17 mouse cellular contexts compared by ENCODE assay signal in the genomic region with DNA sequence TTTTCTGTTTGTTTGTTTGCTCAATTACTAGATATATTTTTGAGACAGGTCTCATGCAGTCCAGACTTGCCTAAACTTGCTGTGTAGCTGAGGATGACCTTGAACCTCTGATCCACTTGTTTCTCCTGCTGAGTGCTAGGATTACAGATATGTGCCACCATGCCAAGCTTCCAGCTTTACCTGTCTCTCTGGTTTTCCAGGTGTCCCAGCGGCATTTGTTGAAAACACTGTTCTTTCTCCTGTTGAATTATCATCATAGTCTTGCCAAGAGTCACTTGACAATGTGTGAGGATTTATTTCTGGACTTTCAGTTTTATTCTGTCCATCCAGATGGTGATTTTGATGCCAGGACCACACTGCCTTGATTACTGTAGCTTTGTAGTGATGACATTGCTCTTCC.
"Had no signal": no experiment of that assay in that cellular context is flagged by ENCODE, and none has a peak within 500 bp of the region (broad histone marks: within the 10 kb centered on the region; RNA-seq: fewer than 3 reads in every experiment).

No protein-coding gene starts in this region.

- DNase-seq: cerebellum, adult 8-10 months; cerebellum, adult 9-10 months; cerebellum, adult 9-11 months; cerebellum, postnatal 10 days; cerebellum, postnatal 14 days; cerebellum, postnatal 25 days; cerebellum, postnatal 36 days; embryo, embryonic 11 days; forebrain, postnatal 0 days; gastrocnemius, adult 2 months; gastrocnemius, postnatal 10 days; gastrocnemius, postnatal 14 days; gastrocnemius, postnatal 25 days; gastrocnemius, postnatal 36 days; heart, adult 11 months; heart, adult 18-20 months; heart, adult 2 months had no signal
